Mouse (Mus musculus) CD4-positive helper T cell, adult 2 months (primary cell): ENCODE data around the gene Hist1h2ap.
"Not testable (repeated sequence)": the region's sequence is repeated elsewhere in the genome, so short reads cannot be mapped to it uniquely, and the experiment has no call there.

ENCODE experiments used
- DNase-seq: peaks from one replicate; pipeline ENCODE4 v3.0.0-alpha.2; 2012; ENCODE audit warnings: low read depth, missing footprints, low spot score

Hist1h2ap gene

DNA sequence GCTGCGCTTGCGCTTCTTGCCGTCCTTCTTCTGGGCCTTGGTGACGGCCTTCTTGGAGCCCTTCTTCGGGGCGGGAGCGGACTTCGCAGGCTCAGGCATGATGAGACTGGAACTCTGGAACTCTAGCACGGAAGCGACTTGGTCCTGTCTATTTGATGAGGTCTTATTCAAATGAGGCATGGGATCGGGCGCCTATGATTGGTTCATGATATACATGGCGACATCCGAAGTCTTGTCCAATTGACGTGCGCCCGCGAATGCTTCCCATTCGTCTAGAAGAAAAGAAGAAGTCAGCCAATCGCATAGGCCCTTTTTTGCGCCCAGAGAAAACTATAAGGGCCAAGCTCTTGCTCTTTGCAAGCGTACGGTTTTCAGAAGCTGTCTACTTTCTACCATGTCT lies 23.2 kb downstream of the Hist1h2ap start, which contains the start of the genes Hist1h2bq and Hist1h2ao:
Hist1h2bq (minus strand) TSS at position 125 of the 400 bp plus-strand sequence.
Hist1h2ao (plus strand) TSS at position 393 of the 400 bp plus-strand sequence.
- not testable (repeated sequence) for DNase-seq

DNA sequence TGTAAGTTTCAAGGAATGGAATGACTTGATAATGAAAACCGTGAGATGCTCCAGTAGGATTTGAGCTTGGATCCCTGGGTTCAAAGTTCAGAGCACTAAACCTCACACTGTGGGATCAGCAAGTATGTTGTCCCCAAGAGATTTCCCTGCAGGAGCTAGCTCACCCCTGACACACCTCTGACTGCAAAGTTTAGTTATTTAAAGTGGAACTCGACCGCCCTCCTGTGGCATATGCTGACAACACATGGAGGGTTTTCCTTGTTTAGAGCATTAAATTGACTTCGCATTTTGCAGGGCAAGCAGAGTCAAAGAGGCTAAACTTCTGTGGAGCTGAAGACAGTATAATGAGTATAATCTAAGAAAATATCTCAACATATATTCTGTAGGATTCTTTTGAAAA lies 30.2 kb downstream of the Hist1h2ap start:
- not testable (repeated sequence) for DNase-seq

DNA sequence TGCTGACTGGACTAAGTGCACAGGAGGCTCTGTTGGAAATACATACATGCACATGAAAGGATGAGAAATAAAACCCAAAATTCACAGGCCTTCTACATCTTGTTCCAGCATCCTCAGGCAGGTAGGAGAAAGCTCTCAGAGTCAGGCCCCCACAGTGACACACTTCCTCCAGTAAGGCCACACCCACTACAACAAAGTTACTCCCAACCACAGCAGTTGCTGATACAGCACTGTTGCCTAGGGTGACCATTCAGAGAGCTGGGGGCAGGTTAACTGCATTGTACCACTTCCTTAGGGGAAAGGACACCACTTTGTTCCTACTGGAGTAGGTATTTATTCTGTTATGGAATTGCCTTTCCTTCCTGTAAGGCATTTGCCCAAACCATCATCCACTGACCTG lies 36.1 kb downstream of the Hist1h2ap start:
- not testable (repeated sequence) for DNase-seq

DNA sequence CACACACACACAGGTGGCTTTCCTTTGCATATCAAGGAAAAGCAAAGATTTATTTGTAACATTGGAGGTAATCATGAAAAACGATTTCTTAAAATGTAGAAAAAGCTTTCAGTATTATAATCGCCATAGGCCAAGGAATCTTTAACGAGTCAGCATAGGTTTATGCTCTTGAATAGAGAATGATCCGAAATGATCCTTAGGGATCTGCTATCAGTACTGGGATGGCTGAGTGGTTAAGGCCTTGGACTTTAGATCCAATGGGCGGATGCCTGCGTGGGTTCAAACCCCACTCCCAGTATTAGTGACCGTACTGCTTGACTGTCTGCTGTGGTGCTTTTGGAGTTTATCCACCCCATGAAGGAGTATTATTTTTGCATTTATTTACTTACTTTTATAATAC lies 37.7 kb downstream of the Hist1h2ap start:
- DNase-seq: no peak

DNA sequence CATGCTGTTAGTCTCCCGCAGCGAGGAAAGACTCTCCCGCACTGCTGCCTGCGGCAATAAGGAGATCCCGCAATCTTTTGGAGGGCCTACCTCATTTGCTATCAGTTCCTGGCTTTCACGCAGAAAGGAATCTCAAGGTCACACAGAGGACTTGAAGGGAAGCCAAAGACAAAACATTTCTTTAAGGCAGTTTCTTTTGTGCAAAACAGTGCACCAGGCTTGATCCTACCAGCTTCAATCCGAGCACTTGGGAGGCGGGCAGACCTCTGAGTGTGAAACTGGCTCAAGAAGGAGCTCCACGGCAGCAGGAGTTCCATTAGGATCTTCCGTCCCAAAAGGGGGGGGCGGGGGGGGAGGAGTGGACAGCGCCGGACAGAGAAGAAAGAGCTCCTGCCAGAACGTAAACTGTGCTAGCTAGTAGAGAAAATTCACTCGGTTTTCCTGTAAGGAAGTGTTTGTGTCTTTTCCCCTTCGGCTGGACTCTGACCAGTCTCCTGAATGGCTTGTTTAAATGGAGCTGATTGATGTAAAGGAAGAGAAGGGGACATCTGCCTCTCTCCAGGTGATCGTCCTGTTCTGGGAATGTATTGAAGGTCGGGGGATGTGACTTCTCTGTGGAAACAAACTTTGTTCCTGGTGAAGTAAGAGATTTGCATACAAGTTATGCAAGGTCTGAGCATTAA lies 42.6 kb downstream of the Hist1h2ap start:
- DNase-seq: no peak

DNA sequence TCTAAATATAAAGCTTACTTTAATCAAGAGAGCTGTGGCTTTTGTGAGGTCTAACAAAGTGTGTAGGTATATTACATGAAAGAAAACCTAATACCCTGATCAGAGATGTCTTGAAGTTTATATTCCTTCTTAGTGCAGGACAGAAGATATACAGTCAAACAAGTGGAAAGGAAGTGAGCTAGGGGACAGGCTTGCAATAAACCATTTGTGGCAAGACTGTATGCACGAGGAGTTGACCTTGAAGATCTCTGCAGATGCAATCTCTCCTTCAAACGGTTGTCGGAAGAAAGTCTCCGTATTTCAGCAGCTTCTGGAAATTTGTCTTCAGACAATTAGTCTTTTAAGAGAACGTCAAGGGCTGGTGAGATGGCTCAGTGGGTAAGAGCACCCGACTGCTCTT lies 43.4 kb downstream of the Hist1h2ap start:
- DNase-seq: no peak

DNA sequence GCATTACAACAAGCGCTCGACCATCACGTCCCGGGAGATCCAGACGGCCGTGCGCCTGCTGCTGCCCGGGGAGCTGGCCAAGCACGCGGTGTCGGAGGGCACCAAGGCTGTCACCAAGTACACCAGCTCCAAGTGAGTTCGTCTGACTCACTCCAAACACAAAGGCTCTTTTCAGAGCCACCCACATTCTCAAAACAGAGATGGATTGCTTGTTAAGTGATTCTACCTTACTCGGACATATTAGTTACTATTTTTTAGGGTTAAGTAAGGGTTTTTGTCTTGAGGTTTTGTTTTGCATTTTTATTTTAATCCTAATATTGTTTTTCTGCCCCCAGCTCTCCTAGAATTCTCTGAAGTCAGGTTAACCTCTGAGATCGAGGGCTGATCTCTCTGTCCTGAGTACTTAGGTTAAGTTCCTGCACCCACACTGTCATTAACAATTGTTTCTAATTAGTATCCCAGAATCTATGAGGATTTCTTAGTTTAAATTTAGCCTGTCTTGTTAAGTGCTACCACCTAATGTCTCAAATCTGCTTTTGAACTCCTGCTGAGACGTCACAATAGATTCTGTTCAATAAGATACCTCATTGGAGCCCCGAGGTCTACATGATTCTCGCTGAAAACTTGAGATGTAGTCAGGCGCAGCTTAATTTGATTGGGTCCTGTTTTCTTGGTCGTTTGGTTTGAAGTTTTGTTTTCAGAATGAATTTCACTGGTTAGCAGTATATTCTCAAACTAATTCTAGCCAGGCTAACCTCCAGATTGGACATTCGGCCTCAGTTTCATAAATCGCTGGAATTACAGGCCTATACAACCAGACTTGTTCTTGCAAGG lies 45.3 kb downstream of the Hist1h2ap start:
- peak; percentile 9 for DNase-seq

DNA sequence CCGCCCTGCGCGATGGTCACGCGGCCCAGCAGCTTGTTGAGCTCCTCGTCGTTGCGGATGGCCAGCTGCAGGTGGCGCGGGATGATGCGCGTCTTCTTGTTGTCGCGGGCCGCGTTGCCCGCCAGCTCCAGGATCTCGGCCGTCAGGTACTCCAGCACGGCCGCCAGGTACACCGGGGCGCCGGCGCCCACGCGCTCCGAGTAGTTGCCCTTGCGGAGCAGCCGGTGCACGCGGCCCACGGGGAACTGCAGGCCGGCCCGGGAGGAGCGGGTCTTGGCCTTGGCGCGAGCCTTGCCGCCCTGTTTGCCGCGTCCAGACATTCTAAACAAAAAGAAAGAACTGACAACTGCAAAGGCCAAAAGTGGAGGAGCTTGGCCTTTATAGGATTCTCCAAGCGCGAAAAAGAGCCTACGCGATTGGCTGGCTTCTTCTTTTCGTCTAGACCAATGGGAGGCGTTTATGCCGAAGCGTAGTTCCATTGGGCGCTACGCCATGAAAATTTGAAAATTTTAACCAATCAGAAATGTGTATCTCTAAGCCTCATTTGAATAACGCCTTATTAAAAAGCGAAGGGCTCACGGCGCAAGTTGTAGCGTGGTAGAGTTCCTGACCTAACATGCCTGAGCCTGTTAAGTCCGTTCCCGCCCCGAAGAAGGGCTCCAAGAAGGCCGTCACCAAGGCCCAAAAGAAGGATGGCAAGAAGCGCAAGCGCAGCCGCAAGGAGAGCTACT lies 46.2 kb downstream of the Hist1h2ap start, which contains the start of the genes Hist1h2an and Hist1h2bp:
Hist1h2an (minus strand) TSS at position 320 of the 731 bp plus-strand sequence.
Hist1h2bp (plus strand) TSS at position 563 of the 731 bp plus-strand sequence.
- DNase-seq: peak; percentile 94

DNA sequence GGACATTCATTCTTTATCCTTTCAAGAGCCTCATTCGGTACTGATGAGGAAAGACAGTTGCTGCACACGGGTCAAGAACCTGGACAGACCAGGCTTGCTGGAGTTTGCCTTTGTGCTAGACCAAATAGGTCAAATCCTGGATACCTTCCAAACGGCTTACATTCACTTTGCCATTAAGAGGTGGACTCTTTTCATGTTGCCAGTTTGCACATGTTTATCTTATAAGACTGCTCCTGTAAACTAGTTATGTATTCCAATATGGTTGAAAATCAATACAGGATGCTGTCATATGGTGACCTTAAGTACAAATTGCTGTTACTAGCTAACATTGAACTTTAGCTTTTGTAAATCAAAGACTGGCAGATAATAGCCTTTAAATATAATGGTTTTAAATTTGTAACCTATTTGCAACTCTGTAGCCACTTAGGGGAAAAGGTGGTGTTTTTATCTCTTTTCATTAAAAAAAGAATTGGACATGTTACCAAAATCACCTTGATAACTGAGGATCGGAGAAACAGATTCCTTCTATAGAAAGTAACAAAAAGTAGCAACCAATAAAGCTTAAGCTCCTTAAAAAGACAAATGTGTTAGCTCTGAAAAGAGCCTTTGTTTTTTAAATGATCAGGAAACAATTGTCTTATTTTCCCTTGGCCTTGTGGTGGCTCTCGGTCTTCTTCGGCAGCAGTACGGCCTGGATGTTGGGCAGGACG lies 47.0 kb downstream of the Hist1h2ap start:
- peak; percentile 39 for DNase-seq

DNA sequence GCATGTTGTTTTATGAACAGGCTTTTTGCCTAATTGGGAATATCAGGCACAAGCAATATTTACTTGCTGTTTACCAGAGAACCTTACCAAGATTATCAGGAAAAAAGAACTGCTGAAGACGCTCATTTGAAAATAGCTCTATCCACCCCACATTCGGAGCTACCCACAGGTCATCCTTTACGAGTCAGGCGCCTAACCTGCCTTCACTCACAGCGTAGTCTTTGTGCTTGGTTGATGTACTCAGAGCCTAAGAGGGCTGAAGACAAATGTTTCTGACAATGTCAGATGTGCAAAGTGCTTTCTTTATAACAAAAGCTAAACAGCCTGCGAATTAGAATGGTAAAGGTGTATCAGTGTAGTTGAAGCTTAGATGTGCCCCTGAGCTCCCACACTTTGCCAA lies 49.0 kb downstream of the Hist1h2ap start:
- no peak for DNase-seq

DNA sequence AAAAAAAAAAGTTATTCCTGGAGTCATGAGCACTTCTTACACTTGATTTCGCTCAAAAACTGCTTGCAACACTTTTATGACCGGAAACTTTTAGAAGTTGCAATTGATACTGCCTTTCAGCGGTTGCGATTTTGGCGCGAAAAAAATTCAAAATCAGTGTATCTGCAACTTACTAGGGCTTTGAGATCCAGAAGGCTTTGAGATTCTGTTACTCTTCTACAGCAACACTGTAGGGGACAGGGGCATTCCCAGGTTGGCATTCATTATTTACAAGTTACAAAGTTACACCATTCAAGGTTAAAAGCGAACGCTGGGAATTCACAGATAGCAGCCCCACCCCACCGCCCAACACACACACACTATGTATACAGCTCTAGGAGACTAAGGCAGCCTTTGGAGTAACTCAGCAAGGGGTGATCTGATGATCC lies 49.6 kb downstream of the Hist1h2ap start:
- DNase-seq: peak; percentile 69

DNA sequence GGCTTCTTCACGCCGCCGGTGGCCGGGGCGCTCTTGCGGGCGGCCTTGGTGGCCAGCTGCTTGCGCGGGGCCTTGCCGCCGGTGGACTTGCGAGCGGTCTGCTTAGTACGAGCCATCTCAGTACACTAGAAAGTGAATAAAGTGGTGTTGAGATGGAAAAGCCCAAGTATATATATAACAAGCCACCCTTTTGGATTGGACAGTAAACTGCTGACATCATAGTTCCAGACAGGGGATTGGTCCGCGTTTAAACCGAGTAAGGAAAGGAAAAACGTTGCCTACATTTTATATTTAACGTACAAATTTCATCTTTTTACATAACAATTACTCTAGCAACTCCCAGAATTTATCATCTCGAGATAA lies 50.1 kb downstream of the Hist1h2ap start, which contains the start of gene Hist1h3i:
Hist1h3i (minus strand) TSS at position 116 of the 363 bp plus-strand sequence.
- peak; percentile 89 for DNase-seq
